Mouse (Mus musculus) embryonic facial prominence, embryonic 15.5 days (tissue): ENCODE results near the gene Ttll5. TPM values are rescaled to one million over a fixed set of nuclear protein-coding genes. Genes with fewer than 3 reads are reported as not detected.

ENCODE experiments used
- polyA plus RNA-seq: library from polyadenylated mRNA; unstranded; fragments of >200 nt; fragmentation: Nextera tagmentation; extraction: Ambion mirVana; gene quantifications from 2 replicates; pipeline ENCODE4 v1.2.1, GENCODE M21; 2015

Gene Ttll5
- polyA plus RNA-seq, 1 experiment from 2014 or later: 13.6 TPM

Other genes with a start within 250 kb of the Ttll5 start
- gene Jdp2, start 225.6 kb upstream of the Ttll5 start, polyA plus RNA-seq: 0.72 and 1.1 TPM in 2 replicates
- 7.2 and 7.7 TPM in 2 replicates for gene Batf, start 138.0 kb upstream of the Ttll5 start, polyA plus RNA-seq
- gene Flvcr2, start 78.1 kb upstream of the Ttll5 start, polyA plus RNA-seq: 2.3 and 3.2 TPM in 2 replicates
- 109 TPM in 2 replicates for gene Erg28, start 109 bp upstream of the Ttll5 start, polyA plus RNA-seq